Mouse (Mus musculus) kidney, embryonic 15.5 days (tissue): Measurements from ENCODE around the gene Keap1. TPM values are rescaled to one million over a fixed set of nuclear protein-coding genes. Genes with fewer than 3 reads are reported as not detected.
A peak's percentile ranks its signal among the peaks of the same experiment; 100 is the strongest.
"Not testable (repeated sequence)": the region's sequence is repeated elsewhere in the genome, so short reads cannot be mapped to it uniquely, and the experiment has no call there.

Source experiments
- ATAC-seq: fragments of 200-750 bp; cut with Nextera tagmentation; replicated peaks from 2 replicates; pipeline ENCODE4 v1.8.0; 2017; ENCODE audit warnings: moderate TSS enrichment; ENCODE audit not compliant: low FRiP score
- H3K27ac ChIP-seq: fragments of 300-500 bp; sonication (generic); 2 replicates; pipeline ENCODE4 v1.5.1; 2015; ENCODE audit warnings: mild to moderate bottlenecking, inconsistent platforms
- H3K27me3 ChIP-seq: fragments of 300-500 bp; sonication (generic); 2 replicates; pipeline ENCODE4 v1.6.1; 2015; ENCODE audit warnings: inconsistent platforms
- H3K36me3 ChIP-seq: fragments of 300-500 bp; sonication (generic); 2 replicates; pipeline ENCODE4 v1.6.1; 2015; ENCODE audit warnings: inconsistent platforms
- H3K4me1 ChIP-seq: fragments of 300-500 bp; sonication (generic); 2 replicates; pipeline ENCODE4 v1.6.1; 2015; ENCODE audit warnings: inconsistent platforms
- H3K4me2 ChIP-seq: fragments of 300-500 bp; sonication (generic); 2 replicates; pipeline ENCODE4 v1.6.1; 2015; ENCODE audit warnings: moderate library complexity, mild to moderate bottlenecking, inconsistent platforms
- H3K4me3 ChIP-seq: fragments of 300-500 bp; sonication (generic); replicated peaks from 2 replicates; pipeline ENCODE4 v1.5.1; 2015; ENCODE audit warnings: mild to moderate bottlenecking, inconsistent platforms
- H3K9ac ChIP-seq: fragments of 300-500 bp; sonication (generic); 2 replicates; pipeline ENCODE4 v1.6.1; 2015; ENCODE audit warnings: mild to moderate bottlenecking, inconsistent platforms
- H3K9me3 ChIP-seq: fragments of 300-500 bp; sonication (generic); replicated peaks from 2 replicates; pipeline ENCODE4 v1.6.1; 2016; ENCODE audit warnings: inconsistent platforms
- WGBS: fragments of 180-500 bp; shearing (Covaris S2); methylation state at CpG from one replicate; pipeline ENCODE4 v1.1.7; 2015; ENCODE audit warnings: mixed read lengths; 5-methylcytosine and 5-hydroxymethylcytosine counted together
- polyA plus RNA-seq: library from polyadenylated mRNA; unstranded; fragments of >200 nt; fragmentation: Nextera tagmentation; extraction: Ambion mirVana; gene quantifications from 2 replicates; pipeline ENCODE4 v1.2.1, GENCODE M21; 2015

Keap1 gene
- polyA plus RNA-seq, 1 experiment from 2014 or later: 64.2 TPM

GRCm38 (mm10) chr9:21204528-21205272, 34.5 kb downstream of the Keap1 start:
- peaks cover 34% of the 10 kb centered on the region for H3K4me1 ChIP-seq
- peak overlapping the region; percentile 44 for H3K4me3 ChIP-seq
- no peaks in the 10 kb centered on the region for H3K9me3 ChIP-seq
- H3K9ac ChIP-seq: peak overlapping the region; percentile 11; the same call in 1 of the 2 replicates
- peak overlapping the region; percentile 89 for H3K27ac ChIP-seq
- 2% methylated on average over 23 of the region's 23 CpGs for WGBS
- ATAC-seq: peak; percentile 91
- H3K27me3 ChIP-seq: no peaks in the 10 kb centered on the region
- H3K36me3 ChIP-seq: peaks cover 6% of the 10 kb centered on the region; the same call in 1 of the 2 replicates
- H3K4me2 ChIP-seq: peak overlapping the region; percentile 73

DNA sequence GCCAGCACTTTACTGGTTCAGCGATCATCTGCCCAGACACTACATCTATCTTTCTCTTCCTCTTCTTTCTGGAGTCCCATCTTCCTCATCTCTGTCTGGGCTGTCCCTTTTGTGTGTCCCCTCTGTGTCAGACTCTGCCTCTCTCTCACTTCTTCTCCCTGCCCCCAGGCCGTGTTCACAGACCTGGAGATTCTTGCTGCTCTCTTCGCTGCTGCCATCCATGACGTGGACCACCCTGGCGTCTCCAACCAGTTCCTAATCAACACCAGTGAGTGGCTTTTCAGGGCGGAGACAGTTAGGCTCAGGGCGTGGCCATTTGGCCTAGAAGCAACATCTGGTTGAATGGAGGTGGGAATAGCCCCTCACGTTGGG, 35.0 kb downstream of the Keap1 start:
- H3K4me2 ChIP-seq: peak overlapping the region; percentile 73
- peak overlapping the region; percentile 44 for H3K4me3 ChIP-seq
- H3K9ac ChIP-seq: no peak overlapping the region
- H3K36me3 ChIP-seq: peaks cover 6% of the 10 kb centered on the region; the same call in 1 of the 2 replicates
- 12% methylated on average over 8 of the region's 8 CpGs for WGBS
- no peak for ATAC-seq
- H3K27ac ChIP-seq: peak overlapping the region; percentile 89
- H3K9me3 ChIP-seq: no peaks in the 10 kb centered on the region
- no peaks in the 10 kb centered on the region for H3K27me3 ChIP-seq
- H3K4me1 ChIP-seq: peaks cover 34% of the 10 kb centered on the region

- 85% methylated on average over 3 of the region's 3 CpGs for WGBS
- ATAC-seq: no peak
These were observed 40.2 kb downstream of the Keap1 start for GRCm38 (mm10) chr9:21198960-21199359.

DNA sequence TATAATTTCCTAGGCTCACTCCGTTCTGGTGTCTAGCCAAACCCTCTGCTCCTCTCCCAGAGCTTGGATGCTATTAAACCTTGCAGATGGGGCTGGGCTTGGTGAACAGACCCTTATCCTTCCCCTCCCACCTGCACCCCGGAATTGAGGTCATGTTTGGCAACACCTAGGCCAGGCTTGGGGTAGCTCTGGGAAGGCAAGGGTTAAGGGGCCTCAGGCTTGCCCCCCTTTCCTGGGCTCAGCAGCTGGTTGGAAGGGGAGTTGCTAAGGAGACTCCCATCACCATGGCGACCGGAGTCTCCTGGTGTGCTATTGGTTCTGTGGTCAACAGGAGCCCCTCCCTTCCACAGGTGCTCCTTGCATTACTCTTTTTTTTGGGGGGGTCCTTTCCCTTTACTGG, 41.2 kb downstream of the Keap1 start:
- ATAC-seq: 0 out of 2 replicates have a peak, but pooled peaks have one; percentile 19

More at GRCm38 (mm10) chr9:21198960-21199359, 40.2 kb downstream of the Keap1 start:
- H3K27me3 ChIP-seq: no peaks in the 10 kb centered on the region
- H3K27ac ChIP-seq: no peak overlapping the region
- peaks cover 4% of the 10 kb centered on the region; the same call in 1 of the 2 replicates for H3K36me3 ChIP-seq
- no peak overlapping the region for H3K4me2 ChIP-seq
- H3K4me3 ChIP-seq: no peak overlapping the region
- no peaks in the 10 kb centered on the region for H3K9me3 ChIP-seq
- no peak overlapping the region for H3K9ac ChIP-seq
- peaks cover 41% of the 10 kb centered on the region for H3K4me1 ChIP-seq

GRCm38 (mm10) chr9:21196521-21197433, 42.4 kb downstream of the Keap1 start:
- H3K9ac ChIP-seq: peak overlapping the region; percentile 39; the same call in 1 of the 2 replicates

More for the DNA sequence above, 41.2 kb downstream of the Keap1 start:
- Histone ChIP-seq H3K9me3 (no peaks in the 10 kb centered on the region), H3K4me3 (no peak overlapping the region), H3K27me3 (no peaks in the 10 kb centered on the region), H3K27ac (no peak overlapping the region), H3K4me2 (peak overlapping the region; percentile 60), H3K9ac (no peak overlapping the region), H3K36me3 (peaks cover 4% of the 10 kb centered on the region; the same call in 1 of the 2 replicates), H3K4me1 (peaks cover 32% of the 10 kb centered on the region)
- 17% methylated on average over 4 of the region's 4 CpGs for WGBS

GRCm38 (mm10) chr9:21195736-21196505, 43.2 kb downstream of the Keap1 start:
- not testable (repeated sequence) for ATAC-seq

More at GRCm38 (mm10) chr9:21196521-21197433, 42.4 kb downstream of the Keap1 start:
- Histone ChIP-seq H3K9me3 (no peaks in the 10 kb centered on the region), H3K4me3 (peak overlapping the region; percentile 41), H3K4me1 (peaks cover 28% of the 10 kb centered on the region), H3K27me3 (no peaks in the 10 kb centered on the region), H3K4me2 (peak overlapping the region; percentile 60), H3K27ac (0 out of 2 replicates have a peak overlapping the region, but pooled peaks have one; percentile 58), H3K36me3 (peaks cover 10% of the 10 kb centered on the region; the same call in 1 of the 2 replicates)
- 37% methylated on average over 19 of the region's 19 CpGs for WGBS
- ATAC-seq: peak; percentile 34

GRCm38 (mm10) chr9:21194787-21195493, 44.2 kb downstream of the Keap1 start:
- Histone ChIP-seq H3K36me3 (0 out of 2 replicates have a peak, but pooled peaks cover 6% of the 10 kb centered on the region), H3K4me3 (no peak overlapping the region), H3K27ac (no peak overlapping the region), H3K9ac (no peak overlapping the region), H3K27me3 (no peaks in the 10 kb centered on the region), H3K9me3 (no peaks in the 10 kb centered on the region), H3K4me1 (peaks cover 34% of the 10 kb centered on the region), H3K4me2 (no peak overlapping the region)
- ATAC-seq: no peak
- WGBS: 94% methylated on average over 4 of the region's 4 CpGs

More at GRCm38 (mm10) chr9:21195736-21196505, 43.2 kb downstream of the Keap1 start:
- H3K9ac ChIP-seq, H3K27ac ChIP-seq, H3K9me3 ChIP-seq, H3K4me2 ChIP-seq, H3K36me3 ChIP-seq, H3K27me3 ChIP-seq, H3K4me3 ChIP-seq: not testable (repeated sequence)
- 50% methylated on average over 7 of the region's 7 CpGs for WGBS
- H3K4me1 ChIP-seq: peaks cover 34% of the 10 kb centered on the region

GRCm38 (mm10) chr9:21193786-21194185, 45.4 kb downstream of the Keap1 start:
- no peaks in the 10 kb centered on the region for H3K27me3 ChIP-seq
- H3K27ac ChIP-seq: no peak overlapping the region
- 0 out of 2 replicates have a peak, but pooled peaks cover 6% of the 10 kb centered on the region for H3K36me3 ChIP-seq
- no peak overlapping the region for H3K4me3 ChIP-seq
- no peak overlapping the region for H3K4me2 ChIP-seq
- H3K9ac ChIP-seq: no peak overlapping the region
- H3K9me3 ChIP-seq: no peaks in the 10 kb centered on the region
- ATAC-seq: no peak
- H3K4me1 ChIP-seq: peaks cover 34% of the 10 kb centered on the region
- WGBS: 80% methylated on average over 3 of the region's 3 CpGs

DNA sequence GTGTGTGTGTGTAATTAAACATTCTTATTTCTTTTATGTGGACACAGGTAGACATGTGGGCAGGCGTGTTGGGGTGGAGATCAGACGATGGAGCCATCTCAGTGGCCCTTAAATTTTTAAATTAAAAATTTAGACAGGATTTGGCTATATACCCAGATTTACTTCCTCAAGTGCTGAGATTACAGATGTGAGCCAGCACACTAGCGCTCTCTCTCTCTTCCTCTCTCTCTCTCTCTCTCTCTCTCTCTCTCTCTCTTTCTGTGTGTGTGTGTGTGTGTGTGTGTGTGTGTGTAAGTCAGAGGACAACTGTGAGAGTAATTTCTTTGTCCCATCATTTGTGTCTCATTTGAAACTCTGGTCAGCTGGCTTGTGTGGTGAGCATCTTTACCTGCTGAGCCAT, 48.5 kb downstream of the Keap1 start:
- Histone ChIP-seq H3K4me2 (no peak overlapping the region), H3K27ac (no peak overlapping the region), H3K27me3 (no peaks in the 10 kb centered on the region), H3K9me3 (no peaks in the 10 kb centered on the region), H3K36me3 (0 out of 2 replicates have a peak, but pooled peaks cover 6% of the 10 kb centered on the region), H3K4me1 (peaks cover 20% of the 10 kb centered on the region), H3K9ac (no peak overlapping the region), H3K4me3 (no peak overlapping the region)
- ATAC-seq: no peak
- WGBS: 76% methylated on average over 3 of the region's 3 CpGs

- no peak for ATAC-seq
- no peak overlapping the region for H3K9ac ChIP-seq
- peaks cover 23% of the 10 kb centered on the region for H3K4me1 ChIP-seq
- H3K9me3 ChIP-seq: no peaks in the 10 kb centered on the region
- 0 out of 2 replicates have a peak, but pooled peaks cover 6% of the 10 kb centered on the region for H3K36me3 ChIP-seq
- H3K4me2 ChIP-seq: no peak overlapping the region
- no peaks in the 10 kb centered on the region for H3K27me3 ChIP-seq
- 52% methylated on average over 7 of the region's 7 CpGs for WGBS
- H3K27ac ChIP-seq: no peak overlapping the region
- H3K4me3 ChIP-seq: no peak overlapping the region
These were observed 49.3 kb downstream of the Keap1 start for GRCm38 (mm10) chr9:21189905-21190304.

DNA sequence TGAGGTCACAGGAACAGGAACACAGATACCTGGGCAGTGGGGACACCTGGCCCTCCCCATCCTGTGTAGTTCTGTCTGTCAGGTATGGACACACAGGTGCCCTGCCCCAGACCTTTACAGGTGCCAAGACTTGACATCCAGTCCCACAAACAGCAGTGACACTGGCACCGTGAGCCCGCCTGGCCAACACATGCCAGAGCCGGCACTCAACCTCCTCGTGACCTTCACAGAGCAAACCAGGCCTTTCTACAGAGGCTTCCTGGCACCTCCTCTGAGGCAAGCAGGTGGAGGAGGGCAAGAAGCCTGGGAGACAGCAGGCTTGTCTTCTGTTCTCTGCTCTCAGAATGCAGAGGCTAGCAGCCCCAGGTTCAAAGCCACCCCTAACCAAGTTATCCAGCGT, 53.7 kb downstream of the Keap1 start:
- Histone ChIP-seq H3K27me3 (no peaks in the 10 kb centered on the region), H3K9me3 (no peaks in the 10 kb centered on the region), H3K4me1 (peaks cover 44% of the 10 kb centered on the region), H3K36me3 (no peaks in the 10 kb centered on the region), H3K4me2 (no peak overlapping the region), H3K4me3 (no peak overlapping the region), H3K27ac (no peak overlapping the region), H3K9ac (no peak overlapping the region)
- no peak for ATAC-seq
- WGBS: 87% methylated on average over 5 of the region's 5 CpGs
